Mouse (Mus musculus) MEL-GATA-1-ER (cell line): Measurements from ENCODE around the gene Ubiad1.

ENCODE experiments used
- DNase-seq: peaks from one replicate; pipeline ENCODE4 v3.0.0-alpha.2; 2012; ENCODE audit warnings: low read depth; ENCODE audit errors: extremely low read depth

The Ubiad1 gene

DNA sequence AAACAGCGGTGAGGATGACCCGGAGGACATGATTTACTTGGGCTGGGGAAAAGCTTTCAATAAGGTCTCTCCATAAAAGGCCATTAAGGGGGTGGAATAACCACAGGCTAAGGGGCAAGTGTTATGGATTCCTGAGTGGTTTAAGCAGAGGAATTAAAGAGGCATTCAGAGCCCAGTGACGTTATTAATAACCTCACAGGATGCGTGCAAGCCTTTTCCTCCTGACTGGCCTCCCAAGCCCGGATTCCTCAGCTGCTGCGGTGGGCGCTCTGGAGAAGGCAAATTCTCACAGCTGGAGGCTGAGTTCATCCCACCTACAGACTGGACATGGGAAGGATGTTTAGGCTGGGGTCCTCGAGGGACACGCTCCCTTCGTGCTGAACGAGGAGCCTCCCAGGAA lies 39.8 kb downstream of the Ubiad1 start:
- DNase-seq = no peak

- no peak for DNase-seq
Observed at GRCm38 (mm10) chr4:148403402-148403801, 41.2 kb downstream of the Ubiad1 start.

DNA sequence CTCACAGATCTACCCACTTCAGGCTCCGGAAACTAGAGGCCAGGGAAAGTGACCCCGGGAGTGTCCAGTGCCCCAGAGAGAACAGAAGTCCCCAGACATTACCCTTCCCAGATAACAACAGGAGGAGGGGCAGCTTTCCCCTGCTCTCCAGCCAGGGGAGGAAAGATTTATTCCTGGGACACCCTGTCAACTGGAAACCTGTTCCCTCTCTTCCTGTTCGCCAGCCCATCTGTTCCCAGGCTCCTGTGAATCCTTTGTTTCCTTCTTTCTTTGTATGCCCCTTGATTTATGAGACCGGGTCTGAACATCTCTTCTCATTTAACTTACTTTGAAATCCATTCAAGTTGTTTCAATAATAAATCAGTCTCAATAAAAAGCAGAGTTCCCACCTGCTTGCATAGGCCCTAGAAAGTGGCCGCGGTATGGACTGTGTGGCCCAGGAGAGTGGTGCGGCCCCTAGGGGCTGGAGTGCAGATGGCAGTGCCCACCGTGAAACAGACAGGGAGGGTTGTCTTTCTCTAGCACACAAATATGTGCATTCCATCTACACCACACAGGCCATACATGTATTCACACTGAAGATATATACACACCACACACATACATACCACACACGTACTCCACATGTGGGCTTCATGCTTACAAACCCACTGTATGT lies 45.0 kb downstream of the Ubiad1 start:
- DNase-seq = no peak

- DNase-seq = no peak
Observed at GRCm38 (mm10) chr4:148397531-148398287, 46.9 kb downstream of the Ubiad1 start.

DNA sequence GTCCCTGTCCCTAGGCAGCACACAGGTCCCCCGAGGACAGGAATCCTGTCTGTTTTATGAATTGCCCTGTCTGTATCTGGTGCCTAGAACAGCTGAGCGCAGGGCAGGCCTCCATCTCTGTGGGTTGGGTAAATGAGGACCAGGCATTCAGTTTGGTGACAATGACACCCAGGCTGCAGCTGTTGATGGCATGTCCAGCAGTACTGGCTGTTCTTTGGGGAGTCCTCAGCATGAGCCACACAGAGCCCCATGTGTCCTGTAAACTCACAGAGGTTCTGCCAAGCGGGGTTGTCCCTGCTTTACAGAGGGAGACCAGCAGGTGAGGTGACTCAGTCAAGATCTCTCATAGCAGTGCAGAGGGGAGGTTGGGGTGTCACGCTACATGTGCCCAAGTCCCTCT lies 47.5 kb downstream of the Ubiad1 start:
- DNase-seq = no peak

GRCm38 (mm10) chr4:148395875-148396274 lies 48.7 kb downstream of the Ubiad1 start:
- no peak for DNase-seq

- DNase-seq = no peak
Observed at GRCm38 (mm10) chr4:148395198-148395597, 49.4 kb downstream of the Ubiad1 start.

DNA sequence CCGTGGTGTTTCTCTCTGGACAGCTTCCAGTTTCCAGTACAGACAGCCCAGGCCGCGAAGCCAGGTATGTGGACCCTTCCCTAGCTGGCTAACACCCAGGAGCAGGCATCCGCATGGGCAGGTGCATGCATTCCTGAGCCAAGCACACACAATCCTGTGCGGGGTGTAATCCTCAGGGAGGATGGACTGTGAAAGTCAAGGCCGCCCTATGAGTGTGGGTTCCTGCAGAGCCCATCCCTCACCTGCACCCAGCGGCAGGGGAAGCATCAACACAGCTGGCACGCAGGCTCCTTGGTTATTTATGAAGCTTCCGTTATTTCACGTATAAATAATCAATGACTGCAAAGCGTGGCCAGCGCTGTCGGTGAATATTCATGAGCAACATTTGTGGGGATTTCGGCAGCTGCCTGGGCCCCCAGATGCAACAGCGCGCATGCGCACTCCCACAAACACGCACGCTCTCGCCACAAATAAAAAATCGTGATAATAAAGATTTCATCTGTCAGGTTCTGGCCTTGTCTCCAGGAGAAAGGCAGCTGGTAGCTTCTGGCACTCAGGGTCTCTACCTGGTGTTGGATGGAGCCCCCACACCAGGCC lies 52.8 kb downstream of the Ubiad1 start:
- no peak for DNase-seq

- no peak for DNase-seq
Observed at GRCm38 (mm10) chr4:148389635-148390034, 54.9 kb downstream of the Ubiad1 start.

DNA sequence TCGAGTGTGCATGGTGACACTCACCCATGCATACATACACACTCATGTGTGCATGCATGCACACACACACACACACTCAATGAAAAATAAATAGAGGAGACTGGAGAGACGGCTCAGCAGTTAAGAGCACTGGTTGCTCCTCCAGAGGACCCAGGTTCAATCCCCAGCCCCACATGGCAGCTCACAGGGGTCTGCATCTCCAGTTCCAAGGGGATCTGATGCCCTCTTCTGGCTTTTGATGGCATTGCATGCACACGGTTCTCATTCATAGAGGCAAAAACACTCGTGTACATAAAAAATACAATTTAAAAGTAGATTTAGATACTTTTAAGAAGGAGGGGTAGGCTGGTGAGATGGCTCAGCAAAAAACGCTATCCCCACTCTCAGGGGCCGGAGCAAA lies 55.5 kb downstream of the Ubiad1 start:
- no peak for DNase-seq

- no peak for DNase-seq
Observed at GRCm38 (mm10) chr4:148385269-148385668, 59.3 kb downstream of the Ubiad1 start.
